Comparison of ENCODE assay signal across 8 mouse cellular contexts in the genomic region with DNA sequence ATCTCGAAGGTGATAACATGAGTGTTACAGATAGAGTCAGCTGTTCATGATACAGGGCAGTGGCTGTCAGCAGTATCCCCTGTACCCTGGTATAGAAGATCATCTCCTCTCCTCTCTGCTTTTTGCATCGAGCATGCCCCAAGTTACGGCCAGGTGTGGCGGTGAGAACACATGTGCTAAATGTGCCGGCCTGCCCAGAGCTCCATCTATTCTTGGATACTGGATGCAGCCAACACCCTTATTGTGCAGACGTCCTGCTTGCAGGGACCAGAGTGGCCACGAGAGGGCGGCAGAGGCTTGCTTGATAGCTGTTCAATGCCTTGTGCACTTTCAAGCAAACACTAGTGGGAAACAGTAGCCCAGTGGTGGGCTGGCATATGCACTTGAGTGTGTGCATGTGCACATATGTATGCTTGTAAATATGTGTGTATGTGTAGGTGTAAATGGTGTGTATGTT. TPM values are rescaled to one million over a fixed set of nuclear protein-coding genes. Genes with fewer than 3 reads are reported as not detected.
DNase-seq lines count a peak whose midpoint lies in the region; ATAC-seq and TF ChIP-seq lines count a peak whose summit lies in the region.

No protein-coding gene starts in this region.

- H3K9me3 ChIP-seq in forebrain, embryonic 11.5 days (ENCODE audit: control insufficient read depth, low read length) = no peaks in the 10 kb centered on the region
- H3K9me3 ChIP-seq in heart, embryonic 16.5 days (replicated peaks; ENCODE audit: control insufficient read depth, low read length) = no peaks in the 10 kb centered on the region
- no peaks in the 10 kb centered on the region for H3K9me3 ChIP-seq in liver, embryonic 14.5 days (ENCODE audit: control insufficient read depth, low read length)
- H3K9me3 ChIP-seq in neural tube, embryonic 13.5 days = no peaks in the 10 kb centered on the region

- peak; percentile 89 to 93 for DNase-seq in CD8-positive naive resting alpha-beta T cell, adult 2 months (ENCODE audit: low read depth in 2 of 2, low spot score in 2 of 2)
- peak; percentile 75 for DNase-seq in c-Kit-positive CD71-negative TER-119-negative erythroid progenitor cells, embryonic 14.5 days (ENCODE audit: low read depth)
- DNase-seq in forebrain, embryonic 11.5 days (ENCODE audit: low spot score) = peak; percentile 96
- DNase-seq in kidney, postnatal 25 days = peak; percentile 88 to 98
- DNase-seq in liver, embryonic 14.5 days (ENCODE audit: low read depth in 3 of 3, low spot score in 3 of 3) = peak; percentile 51 to 62 (median 52)

- no peak for TF ChIP-seq EP300 in liver, embryonic 14.5 days (IDR thresholded peaks at IDR 0.05; ENCODE audit: low read depth)

- no peak overlapping the region for H3K4me2 ChIP-seq in forebrain, embryonic 11.5 days (ENCODE audit: low read depth, low read length, severe bottlenecking)
- no peak overlapping the region for H3K4me2 ChIP-seq in heart, embryonic 16.5 days (ENCODE audit: low read depth, low read length)
- no peak overlapping the region for H3K4me2 ChIP-seq in liver, embryonic 14.5 days (ENCODE audit: low read depth)
- H3K4me2 ChIP-seq in neural tube, embryonic 13.5 days = no peak overlapping the region

- ATAC-seq in forebrain, embryonic 11.5 days (replicated peaks; ENCODE audit: low FRiP score) = peak; percentile 84
- ATAC-seq in heart, embryonic 16.5 days (replicated peaks; ENCODE audit: extremely low read depth, insufficient read depth, low FRiP score) = peak; percentile 69; the same call in 1 of the 2 replicates
- ATAC-seq in liver, embryonic 14.5 days (ENCODE audit: insufficient read depth) = peak; percentile 56
- ATAC-seq in neural tube, embryonic 13.5 days (ENCODE audit: low read depth) = peak; percentile 90

- H3K9ac ChIP-seq in forebrain, embryonic 11.5 days (ENCODE audit: low read length) = no peak overlapping the region
- no peak overlapping the region for H3K9ac ChIP-seq in heart, embryonic 16.5 days (ENCODE audit: low read length)
- H3K9ac ChIP-seq in liver, embryonic 14.5 days (replicated peaks) = no peak overlapping the region
- no peak overlapping the region for H3K9ac ChIP-seq in neural tube, embryonic 13.5 days

- no peaks in the 10 kb centered on the region for H3K36me3 ChIP-seq in forebrain, embryonic 11.5 days (ENCODE audit: control insufficient read depth, insufficient read depth, low read length)
- H3K36me3 ChIP-seq in heart, embryonic 16.5 days (ENCODE audit: control insufficient read depth, insufficient read depth) = peaks cover 13% of the 10 kb centered on the region; the same call in 1 of the 2 replicates
- H3K36me3 ChIP-seq in liver, embryonic 14.5 days (replicated peaks; ENCODE audit: control insufficient read depth, insufficient read depth, low read depth) = peaks cover 89% of the 10 kb centered on the region
- H3K36me3 ChIP-seq in neural tube, embryonic 13.5 days = peaks cover 17% of the 10 kb centered on the region; the same call in 1 of the 2 replicates
- H3K36me3 ChIP-seq in testis, adult 2 months (ENCODE audit: control insufficient read depth, insufficient read depth, low read length) = no peaks in the 10 kb centered on the region

- TF ChIP-seq POLR2A in testis, adult 2 months (IDR thresholded peaks at IDR 0.05; ENCODE audit: control insufficient read depth, low read depth, low read length) = no peak

- H3K4me3 ChIP-seq in forebrain, embryonic 11.5 days (ENCODE audit: low read depth, low read length) = no peak overlapping the region
- no peak overlapping the region for H3K4me3 ChIP-seq in heart, embryonic 16.5 days (ENCODE audit: low read length)
- no peak overlapping the region for H3K4me3 ChIP-seq in liver, embryonic 14.5 days (ENCODE audit: insufficient read depth in 1 of 2, low read depth in 2 of 2, low read length in 2 of 2)
- no peak overlapping the region for H3K4me3 ChIP-seq in neural tube, embryonic 13.5 days
- no peak overlapping the region for H3K4me3 ChIP-seq in testis, adult 2 months (ENCODE audit: control insufficient read depth, low read depth, low read length)

- H3K27me3 ChIP-seq in forebrain, embryonic 11.5 days (ENCODE audit: control insufficient read depth, insufficient read depth, low read length) = no peaks in the 10 kb centered on the region
- no peaks in the 10 kb centered on the region for H3K27me3 ChIP-seq in heart, embryonic 16.5 days (ENCODE audit: control insufficient read depth, insufficient read depth, low read length)
- no peaks in the 10 kb centered on the region for H3K27me3 ChIP-seq in liver, embryonic 14.5 days (ENCODE audit: control insufficient read depth, insufficient read depth, low read length)
- no peaks in the 10 kb centered on the region for H3K27me3 ChIP-seq in neural tube, embryonic 13.5 days
- no peaks in the 10 kb centered on the region for H3K27me3 ChIP-seq in testis, adult 2 months (ENCODE audit: control insufficient read depth, insufficient read depth, low read length)

- H3K4me1 ChIP-seq in forebrain, embryonic 11.5 days (replicated peaks; ENCODE audit: control insufficient read depth, insufficient read depth, low read length) = no peaks in the 10 kb centered on the region
- H3K4me1 ChIP-seq in heart, embryonic 16.5 days (ENCODE audit: control insufficient read depth, insufficient read depth, low read length) = peaks cover 3% of the 10 kb centered on the region; the same call in 1 of the 2 replicates
- H3K4me1 ChIP-seq in liver, embryonic 14.5 days (replicated peaks; ENCODE audit: control insufficient read depth in 2 of 2, insufficient read depth in 2 of 2, low read length in 1 of 2) = no peaks in the 10 kb centered on the region
- H3K4me1 ChIP-seq in neural tube, embryonic 13.5 days (replicated peaks) = 0 out of 2 replicates have a peak, but pooled peaks cover 4% of the 10 kb centered on the region
- H3K4me1 ChIP-seq in testis, adult 2 months (ENCODE audit: control insufficient read depth, insufficient read depth, low read length) = peaks cover 2% of the 10 kb centered on the region; the same call in 1 of the 2 replicates

- WGBS in forebrain, embryonic 11.5 days = 29% methylated on average over 8 of the region's 8 CpGs
- 7% methylated on average over 8 of the region's 8 CpGs for WGBS in heart, embryonic 16.5 days
- WGBS in liver, embryonic 14.5 days (ENCODE audit: insufficient replicate concordance) = 20% methylated on average over 8 of the region's 8 CpGs
- WGBS in neural tube, embryonic 13.5 days = 30% methylated on average over 8 of the region's 8 CpGs

- TF ChIP-seq CTCF in liver, embryonic 14.5 days (IDR thresholded peaks at IDR 0.05; ENCODE audit: low read depth) = peak; percentile 100
- peak; percentile 94 for TF ChIP-seq CTCF in testis, adult 2 months (IDR thresholded peaks at IDR 0.05; ENCODE audit: control insufficient read depth, insufficient read depth, insufficient replicate concordance, low read depth, low read length)

- H3K27ac ChIP-seq in forebrain, embryonic 11.5 days (ENCODE audit: low read depth, low read length) = no peak overlapping the region
- no peak overlapping the region for H3K27ac ChIP-seq in heart, embryonic 16.5 days (ENCODE audit: low read length)
- no peak overlapping the region for H3K27ac ChIP-seq in liver, embryonic 14.5 days
- no peak overlapping the region for H3K27ac ChIP-seq in neural tube, embryonic 13.5 days (replicated peaks)
- no peak overlapping the region for H3K27ac ChIP-seq in testis, adult 2 months (ENCODE audit: control insufficient read depth, insufficient read depth, low read depth, low read length)

RNA-seq across cellular contexts. Expression of a gene that starts 16.8 kb away (rescaled TPM):
- 53.6 and 55.2 TPM in 2 replicates for polyA plus RNA-seq in forebrain, embryonic 11.5 days (2014; fragmentation: Nextera tagmentation; extraction: Ambion mirVana)
- 128 and 142 TPM in 2 replicates for polyA plus RNA-seq in heart, embryonic 16.5 days (2015; fragmentation: Nextera tagmentation; extraction: Ambion mirVana)
- 73.8 and 84.7 TPM in 2 replicates for polyA plus RNA-seq in liver, embryonic 14.5 days (2012; rRNA removed)
- 69.8 and 80.4 TPM in 2 replicates for polyA plus RNA-seq in liver, embryonic 14.5 days (2014; fragmentation: Nextera tagmentation; extraction: Ambion mirVana)
- 86.4 and 93.2 TPM in 2 replicates for polyA plus RNA-seq in neural tube, embryonic 13.5 days (2015; fragmentation: Nextera tagmentation; extraction: Ambion mirVana)
- polyA plus RNA-seq in testis, adult 2 months (2012; rRNA removed) = 12.2 and 20.1 TPM in 2 replicates

RNA-seq across cellular contexts. Expression of a gene that starts 17.2 kb away (rescaled TPM):
- polyA plus RNA-seq in forebrain, embryonic 11.5 days (2014; fragmentation: Nextera tagmentation; extraction: Ambion mirVana) = 24.8 and 26.7 TPM in 2 replicates
- 38.4 and 39.6 TPM in 2 replicates for polyA plus RNA-seq in heart, embryonic 16.5 days (2015; fragmentation: Nextera tagmentation; extraction: Ambion mirVana)
- 79.9 and 113 TPM in 2 replicates for polyA plus RNA-seq in liver, embryonic 14.5 days (2012; rRNA removed)
- 110 and 112 TPM in 2 replicates for polyA plus RNA-seq in liver, embryonic 14.5 days (2014; fragmentation: Nextera tagmentation; extraction: Ambion mirVana)
- polyA plus RNA-seq in neural tube, embryonic 13.5 days (2015; fragmentation: Nextera tagmentation; extraction: Ambion mirVana) = 20.3 and 22.8 TPM in 2 replicates
- polyA plus RNA-seq in testis, adult 2 months (2012; rRNA removed) = 4.3 and 4.5 TPM in 2 replicates

RNA-seq across cellular contexts. Expression of a gene that starts 55.1 kb away (rescaled TPM):
- 14.9 and 17.7 TPM in 2 replicates for polyA plus RNA-seq in forebrain, embryonic 11.5 days (2014; fragmentation: Nextera tagmentation; extraction: Ambion mirVana)
- polyA plus RNA-seq in heart, embryonic 16.5 days (2015; fragmentation: Nextera tagmentation; extraction: Ambion mirVana) = 12.7 TPM in 2 replicates
- 5.7 and 6.0 TPM in 2 replicates for polyA plus RNA-seq in liver, embryonic 14.5 days (2012; rRNA removed)
- polyA plus RNA-seq in liver, embryonic 14.5 days (2014; fragmentation: Nextera tagmentation; extraction: Ambion mirVana) = 7.7 and 9.0 TPM in 2 replicates
- 13.6 and 13.9 TPM in 2 replicates for polyA plus RNA-seq in neural tube, embryonic 13.5 days (2015; fragmentation: Nextera tagmentation; extraction: Ambion mirVana)
- polyA plus RNA-seq in testis, adult 2 months (2012; rRNA removed) = 71.6 and 75.5 TPM in 2 replicates

RNA-seq across cellular contexts. Expression of a gene that starts 55.3 kb away (rescaled TPM):
- 2.6 and 3.8 TPM in 2 replicates for polyA plus RNA-seq in forebrain, embryonic 11.5 days (2014; fragmentation: Nextera tagmentation; extraction: Ambion mirVana)
- 2.0 and 2.7 TPM in 2 replicates for polyA plus RNA-seq in heart, embryonic 16.5 days (2015; fragmentation: Nextera tagmentation; extraction: Ambion mirVana)
- polyA plus RNA-seq in liver, embryonic 14.5 days (2012; rRNA removed) = 2.2 and 2.3 TPM in 2 replicates
- 0.63 and 1.0 TPM in 2 replicates for polyA plus RNA-seq in liver, embryonic 14.5 days (2014; fragmentation: Nextera tagmentation; extraction: Ambion mirVana)
- 3.3 and 4.5 TPM in 2 replicates for polyA plus RNA-seq in neural tube, embryonic 13.5 days (2015; fragmentation: Nextera tagmentation; extraction: Ambion mirVana)
- 7.0 and 7.1 TPM in 2 replicates for polyA plus RNA-seq in testis, adult 2 months (2012; rRNA removed)
